Mouse (Mus musculus) heart, embryonic 13.5 days (tissue): Measurements from ENCODE around the gene Ly6f. TPM values are rescaled to one million over a fixed set of nuclear protein-coding genes. Genes with fewer than 3 reads are reported as not detected.

ENCODE experiments used
- ATAC-seq: fragments of 200-750 bp; cut with Nextera tagmentation; 2 replicates; pipeline ENCODE4 v1.8.0; 2017; ENCODE audit warnings: moderate TSS enrichment; ENCODE audit not compliant: insufficient number of reproducible peaks, low FRiP score, low TSS enrichment; ENCODE audit errors: extremely low read depth
- H3K27ac ChIP-seq: fragments of 300-500 bp; sonication (generic); replicated peaks from 2 replicates; pipeline ENCODE4 v1.5.1; 2015; ENCODE audit warnings: moderate library complexity, mild to moderate bottlenecking, inconsistent platforms
- H3K27me3 ChIP-seq: fragments of 300-500 bp; sonication (generic); replicated peaks from 2 replicates; pipeline ENCODE4 v1.6.1; 2015; ENCODE audit warnings: mild to moderate bottlenecking, inconsistent platforms
- H3K36me3 ChIP-seq: fragments of 300-500 bp; sonication (generic); 2 replicates; pipeline ENCODE4 v1.6.1; 2015; ENCODE audit warnings: mild to moderate bottlenecking, inconsistent platforms
- H3K4me1 ChIP-seq: fragments of 300-500 bp; sonication (generic); 2 replicates; pipeline ENCODE4 v1.6.1; 2015; ENCODE audit warnings: inconsistent platforms
- H3K4me2 ChIP-seq: fragments of 300-500 bp; sonication (generic); 2 replicates; pipeline ENCODE4 v1.6.1; 2015; ENCODE audit warnings: inconsistent platforms, mild to moderate bottlenecking, moderate library complexity
- H3K4me3 ChIP-seq: fragments of 300-500 bp; sonication (generic); 2 replicates; pipeline ENCODE4 v1.5.1; 2015; ENCODE audit warnings: moderate library complexity, mild to moderate bottlenecking, inconsistent platforms
- H3K9ac ChIP-seq: fragments of 300-500 bp; sonication (generic); 2 replicates; pipeline ENCODE4 v1.6.1; 2015; ENCODE audit warnings: inconsistent platforms, mild to moderate bottlenecking, moderate library complexity
- H3K9me3 ChIP-seq: fragments of 300-500 bp; sonication (generic); 2 replicates; pipeline ENCODE4 v1.6.1; 2016; ENCODE audit warnings: inconsistent platforms
- WGBS: fragments of 180-500 bp; shearing (Covaris S2); methylation state at CpG from one replicate; pipeline ENCODE4 v1.1.7; 2015; ENCODE audit warnings: mixed read lengths; 5-methylcytosine and 5-hydroxymethylcytosine counted together
- polyA plus RNA-seq: library from polyadenylated mRNA; unstranded; fragments of >200 nt; fragmentation: Nextera tagmentation; extraction: Ambion mirVana; gene quantifications from 2 replicates; pipeline ENCODE4 v1.2.1, GENCODE M21; 2015

Gene Ly6f
- polyA plus RNA-seq, 1 experiment from 2014 or later: not detected

DNA sequence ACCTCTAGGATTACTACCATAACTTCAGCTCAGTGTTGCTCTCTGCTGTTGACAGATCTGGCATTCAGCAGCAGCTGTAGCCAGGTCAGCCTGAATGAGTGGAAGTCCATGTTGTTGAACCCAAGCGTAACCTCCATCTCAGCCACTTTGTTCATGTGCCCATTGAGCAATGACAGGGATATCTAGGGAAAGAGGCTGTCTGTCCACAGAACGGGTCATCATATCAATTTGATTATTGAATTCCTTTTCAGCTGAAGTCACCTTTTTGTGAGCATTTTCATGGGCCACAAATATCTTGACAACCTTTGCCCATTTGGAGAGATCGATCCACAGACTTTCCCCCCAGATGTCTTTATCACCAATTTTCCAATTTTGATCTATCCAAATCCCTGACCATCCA lies 51.9 kb downstream of the Ly6f start:
- Histone ChIP-seq H3K4me3 (no peak overlapping the region), H3K27me3 (no peaks in the 10 kb centered on the region), H3K27ac (no peak overlapping the region), H3K36me3 (no peaks in the 10 kb centered on the region), H3K9me3 (peaks cover 44% of the 10 kb centered on the region), H3K4me1 (no peaks in the 10 kb centered on the region), H3K9ac (no peak overlapping the region), H3K4me2 (no peak overlapping the region)
- WGBS: 76% methylated on average over 3 of the region's 3 CpGs
- ATAC-seq: no peak

Other genes starting within 250 kb of the Ly6f start
- 0.43 and 1.7 TPM in 2 replicates for gene Ly6c1, start 219.6 kb upstream of the Ly6f start, polyA plus RNA-seq
- 0.59 and 0.72 TPM in 2 replicates for gene Ly6c2, start 156.5 kb upstream of the Ly6f start, polyA plus RNA-seq
- gene Ly6g, start 113.2 kb upstream of the Ly6f start, polyA plus RNA-seq: not detected in 2 replicates
- gene BC025446, start 52.0 kb upstream of the Ly6f start, polyA plus RNA-seq: not detected in 2 replicates